Mouse (Mus musculus) CD8-positive naive resting alpha-beta T cell, adult 2 months (primary cell): ENCODE data around the gene Pax4.

Experiments
- DNase-seq, 2 experiments: peaks; one replicate each; pipeline ENCODE4 v3.0.0; 2022; ENCODE audit warnings: low read depth in 2 of 2, low spot score in 2 of 2

Pax4 gene

DNA sequence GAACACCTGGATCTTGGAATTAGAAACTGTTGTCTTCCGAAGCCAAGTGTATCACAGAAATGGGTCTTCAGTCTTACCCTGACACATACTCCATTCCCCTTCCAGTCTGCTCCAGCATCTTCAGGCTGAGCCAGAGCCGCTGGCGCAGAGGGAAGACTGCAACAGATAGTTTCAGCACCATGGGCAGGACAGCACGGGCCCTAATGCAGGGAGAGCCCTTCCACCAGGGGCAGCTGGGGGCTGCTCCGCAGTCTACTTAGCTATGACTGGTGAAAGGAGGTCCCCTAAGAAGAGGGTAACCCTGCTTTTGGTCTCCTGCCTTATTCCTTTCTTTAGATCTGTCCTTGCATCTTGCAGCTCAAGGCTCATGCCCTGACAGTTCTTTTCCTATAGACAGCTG lies 1.3 kb upstream of the Pax4 start:
- DNase-seq = no peak

DNA sequence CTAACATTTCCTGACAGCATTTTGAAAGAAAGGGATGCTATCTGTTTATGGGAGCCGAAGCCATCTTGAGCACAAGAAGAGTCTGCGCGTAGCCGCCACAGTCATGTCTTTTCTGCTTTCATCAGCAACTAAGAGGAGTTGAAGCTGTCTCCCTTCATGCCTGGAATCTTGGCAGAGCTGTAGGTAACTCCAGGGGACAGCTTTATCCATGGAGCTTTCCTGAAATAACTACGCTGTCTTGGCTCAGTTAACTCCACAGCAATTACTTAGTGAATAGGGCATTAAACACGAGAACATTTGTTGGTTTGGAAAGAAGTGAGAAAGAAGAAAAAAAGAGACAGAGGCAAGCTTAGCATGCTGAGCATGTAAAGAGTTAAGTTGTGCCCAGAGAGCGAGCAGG lies 1.2 kb downstream of the Pax4 start:
- DNase-seq = no peak

DNA sequence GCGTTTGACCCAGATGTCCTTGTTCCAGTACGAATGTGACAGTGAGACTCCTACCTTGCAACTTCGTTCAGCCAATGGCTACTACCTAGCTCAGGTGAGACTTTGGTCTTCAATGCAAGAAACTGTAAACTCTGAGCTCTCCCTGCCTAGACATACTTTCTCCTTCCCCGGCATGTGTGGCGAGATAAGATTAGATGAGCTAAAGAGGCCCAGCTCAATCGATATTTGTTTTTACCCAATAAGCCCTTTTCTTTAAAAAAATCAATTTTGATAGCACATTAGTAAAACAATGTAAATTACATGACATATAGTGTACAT lies 17.7 kb downstream of the Pax4 start:
- no peak for DNase-seq

DNA sequence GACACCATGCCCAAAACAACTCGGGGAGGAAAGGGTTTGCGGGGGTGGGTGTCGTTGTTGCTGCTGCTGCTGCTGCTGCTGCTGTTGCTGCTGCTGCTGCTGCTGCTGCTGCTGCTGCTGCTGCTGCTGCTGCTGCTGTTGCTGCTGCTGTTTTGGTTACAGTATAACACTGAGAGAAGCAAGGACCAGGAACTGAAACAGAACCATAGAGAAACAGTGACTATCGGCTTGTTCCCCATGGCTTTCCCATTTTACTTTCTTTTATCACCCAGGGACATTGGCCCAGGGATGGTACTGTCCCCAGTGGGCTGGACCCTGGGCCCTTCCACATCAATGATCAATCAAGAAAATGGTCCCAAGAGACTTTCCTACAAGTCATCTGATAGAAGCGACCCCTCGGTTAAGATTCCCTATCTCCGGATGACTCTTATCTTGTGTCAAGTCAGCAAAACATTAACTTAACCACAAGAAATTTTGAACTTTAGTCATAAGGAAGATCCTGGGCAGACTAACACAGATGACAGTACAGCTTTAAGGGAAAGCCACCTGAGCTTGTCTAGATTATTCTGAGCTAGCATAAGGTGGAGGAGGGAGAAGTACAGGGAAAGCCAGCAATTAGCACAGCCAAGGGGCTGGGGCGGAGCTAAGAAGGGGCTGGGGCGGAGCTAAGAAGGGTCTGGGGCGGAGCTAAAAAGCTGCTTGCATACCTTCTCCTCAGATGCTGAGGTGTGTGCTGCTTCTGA lies 18.2 kb downstream of the Pax4 start:
- DNase-seq = no peak

DNA sequence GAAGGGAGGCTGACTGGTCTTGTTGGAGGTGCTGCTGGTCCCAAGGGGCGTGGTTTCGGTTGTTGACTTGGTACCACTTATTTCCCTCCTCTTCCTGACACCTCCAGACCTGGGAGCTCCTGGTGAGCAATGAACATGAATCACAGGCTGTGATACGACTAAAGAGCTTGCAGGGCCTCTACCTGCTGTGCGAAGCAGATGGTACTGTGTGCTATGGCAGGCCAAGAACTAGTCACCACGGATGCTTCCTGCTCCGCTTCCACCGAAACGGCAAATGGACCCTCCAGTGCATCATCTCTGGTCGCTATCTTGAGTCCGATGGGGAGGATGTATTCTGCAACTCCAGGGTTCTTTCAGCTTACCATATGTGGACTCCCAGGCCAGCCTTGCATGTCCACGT lies 19.3 kb downstream of the Pax4 start:
- no peak for DNase-seq

DNA sequence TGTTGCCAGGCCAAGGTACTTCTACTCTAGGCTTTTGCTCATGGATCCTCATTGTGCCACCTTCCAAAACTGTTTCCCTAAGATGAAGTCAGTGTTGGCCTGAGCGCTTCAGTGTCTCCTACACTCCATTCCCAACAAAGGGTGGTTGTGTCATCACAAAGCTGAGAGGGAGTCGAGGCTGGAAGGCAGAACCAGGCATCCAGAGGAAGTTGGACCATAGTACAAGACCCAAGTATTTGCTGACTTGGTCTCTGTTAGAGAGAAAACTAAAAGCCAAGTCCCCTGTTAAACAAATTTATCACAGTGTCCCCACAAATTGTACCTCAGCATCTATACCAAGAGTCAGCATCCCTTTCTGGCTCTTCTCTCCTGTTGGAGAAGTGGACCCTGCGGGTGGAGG lies 20.9 kb downstream of the Pax4 start, which contains the start of gene Gcc1:
Gene Gcc1, minus strand, starts transcription at position 101 of the 400 bp plus-strand sequence.
- DNase-seq = no peak

DNA sequence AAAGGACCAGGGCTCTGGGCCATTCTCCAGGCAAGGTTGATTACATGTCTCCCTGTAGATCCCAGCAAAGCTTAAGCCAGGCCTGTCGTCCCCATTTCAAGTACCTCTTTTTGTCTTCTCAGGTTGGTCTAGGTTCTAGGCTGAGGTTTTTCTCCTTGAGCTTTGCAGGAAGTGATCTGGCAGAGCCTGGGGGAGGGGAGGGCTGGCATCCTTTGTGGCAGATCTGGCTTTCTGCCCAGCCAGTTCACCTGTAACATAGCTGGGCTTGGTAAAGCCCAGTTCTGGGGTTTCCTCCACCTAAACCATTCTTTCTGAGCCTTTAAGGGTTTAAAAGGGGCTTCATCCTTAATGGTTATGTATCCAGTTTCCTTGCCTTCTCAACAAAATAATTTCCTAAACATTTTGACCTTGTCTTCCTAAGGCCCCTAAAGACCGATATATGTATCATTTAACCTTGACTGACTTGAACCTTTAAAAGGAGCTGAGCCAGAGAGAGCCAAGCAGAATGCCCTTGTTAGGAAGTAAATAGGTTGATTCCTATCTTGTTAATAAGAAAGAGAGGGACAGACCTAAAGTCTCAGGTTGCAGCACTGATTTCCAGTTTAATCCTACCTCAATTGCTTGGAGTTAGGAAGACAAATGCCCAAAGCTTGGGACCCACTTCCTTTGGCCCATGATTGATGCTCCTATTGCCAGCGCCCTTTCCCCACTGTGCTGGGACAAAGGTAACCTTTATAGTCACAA lies 21.9 kb downstream of the Pax4 start, which contains the start of gene Fscn3:
Gene Fscn3, plus strand, starts transcription at position 694 of the 744 bp plus-strand sequence.
- DNase-seq = peak; percentile 18 to 34

DNA sequence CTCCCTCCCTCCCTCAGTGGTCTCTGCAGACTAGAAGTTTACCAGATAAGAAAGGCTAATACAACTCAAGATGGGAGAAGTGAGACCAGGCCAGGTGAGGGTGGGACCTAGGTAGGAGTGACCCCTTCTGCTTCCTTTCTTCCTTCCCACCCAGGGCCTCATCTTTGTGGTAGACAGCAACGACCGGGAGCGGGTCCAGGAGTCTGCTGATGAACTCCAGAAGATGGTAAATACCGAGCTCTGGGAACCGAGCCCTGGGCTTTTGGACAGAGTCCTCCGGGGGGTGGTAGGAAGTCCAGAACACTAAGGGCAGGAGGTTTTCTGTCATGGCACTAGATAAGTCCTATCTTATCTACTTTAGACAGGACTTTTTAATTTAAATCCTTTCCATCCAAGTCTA lies 24.1 kb downstream of the Pax4 start:
- DNase-seq = no peak

DNA sequence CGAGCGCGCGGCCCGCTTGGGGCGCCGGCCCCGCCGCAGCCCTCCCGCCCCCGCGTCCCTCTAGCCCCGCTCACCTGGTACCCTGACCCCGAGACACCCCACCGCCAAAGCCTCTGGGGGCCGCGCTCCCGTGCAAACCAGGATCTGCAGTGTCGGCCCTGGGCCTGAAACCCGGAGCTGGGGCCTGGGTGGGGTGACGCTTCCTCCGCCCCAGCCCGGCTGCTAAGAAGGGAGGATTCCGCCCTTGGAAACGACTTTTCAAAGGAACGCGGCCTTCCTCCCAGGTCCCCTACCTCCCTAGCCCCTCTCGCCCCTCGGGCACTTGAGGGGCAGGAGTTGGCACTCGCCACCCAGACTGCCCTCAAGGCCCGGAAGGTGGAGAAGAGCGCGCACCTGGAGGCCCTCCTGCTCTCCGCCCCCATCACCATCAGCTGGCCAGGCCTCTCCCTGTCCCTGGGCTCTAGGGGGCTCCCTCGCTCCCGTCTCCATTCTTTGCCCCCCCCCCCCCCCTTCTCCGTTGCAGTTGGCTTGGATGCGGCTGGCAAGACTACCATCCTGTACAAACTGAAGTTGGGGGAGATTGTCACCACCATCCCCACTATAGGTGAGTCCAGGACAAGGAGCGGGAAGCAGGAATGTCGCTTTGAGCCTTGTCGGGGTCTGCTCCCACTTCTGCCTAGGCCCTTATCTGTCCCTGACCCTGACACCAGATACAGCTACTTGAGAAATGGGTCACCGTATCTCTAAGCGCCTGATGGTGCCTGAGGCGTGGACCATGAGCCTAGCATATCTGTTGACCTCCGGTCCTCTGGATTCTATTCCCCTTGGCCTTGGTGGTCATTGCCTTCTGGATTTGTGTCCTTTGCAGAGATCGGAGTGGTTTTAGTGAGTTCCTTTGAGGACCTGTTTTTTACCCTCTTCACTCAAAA lies 25.1 kb downstream of the Pax4 start:
- peak; percentile 24 to 47 for DNase-seq

DNA sequence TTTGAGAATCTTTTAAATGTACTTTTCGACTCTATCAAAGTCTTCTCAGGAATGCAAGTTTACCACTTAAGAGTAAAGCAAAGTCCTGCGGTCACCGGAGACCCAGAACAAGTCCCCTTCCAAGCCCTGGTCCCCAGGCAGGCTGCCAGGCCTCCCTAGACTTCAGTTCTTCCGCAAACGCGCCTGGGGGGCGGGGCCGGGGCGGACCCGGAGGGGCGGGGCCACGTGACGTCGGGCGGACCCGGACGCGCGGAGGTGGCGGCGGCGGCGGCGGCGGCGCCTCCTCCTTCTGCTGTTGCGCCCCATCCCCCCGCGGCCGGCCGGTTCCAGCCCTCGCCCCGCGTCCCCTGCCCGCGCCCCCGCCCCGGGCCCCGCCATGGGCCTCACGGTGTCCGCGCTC lies 25.8 kb downstream of the Pax4 start, which contains the start of gene Arf5:
Gene Arf5, plus strand, starts transcription at position 248 of the 400 bp plus-strand sequence.
- DNase-seq = peak; percentile 88 to 93

DNA sequence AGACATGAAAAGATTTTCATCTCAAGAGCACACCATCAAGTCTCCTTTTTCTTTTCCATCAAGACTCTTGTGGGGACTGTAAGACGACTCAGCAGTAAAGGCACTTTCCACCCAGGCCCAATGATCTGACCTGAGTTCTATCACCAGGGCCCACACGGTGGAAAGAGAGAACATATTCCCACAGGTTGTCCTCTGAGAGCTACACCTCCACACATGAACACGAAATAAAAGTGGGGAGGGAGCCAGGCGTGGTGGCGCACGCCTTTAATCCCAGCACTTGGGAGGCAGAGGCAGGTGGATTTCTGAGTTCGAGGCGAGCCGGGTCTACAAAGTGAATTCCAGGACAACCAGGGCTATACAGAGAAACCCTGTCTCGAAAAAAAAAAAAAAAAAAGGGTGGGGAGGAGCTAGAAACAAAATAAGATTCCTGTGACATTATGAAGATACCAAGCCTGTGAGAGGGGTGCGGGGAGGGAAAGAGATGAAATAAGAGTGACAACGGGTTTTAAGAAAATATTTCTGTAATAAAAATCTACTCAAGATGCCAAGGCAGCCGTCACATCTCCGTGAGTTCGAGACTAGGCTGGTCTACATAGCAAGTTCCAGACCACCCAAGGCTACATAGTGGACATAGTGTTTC lies 26.4 kb downstream of the Pax4 start:
- no peak for DNase-seq

DNA sequence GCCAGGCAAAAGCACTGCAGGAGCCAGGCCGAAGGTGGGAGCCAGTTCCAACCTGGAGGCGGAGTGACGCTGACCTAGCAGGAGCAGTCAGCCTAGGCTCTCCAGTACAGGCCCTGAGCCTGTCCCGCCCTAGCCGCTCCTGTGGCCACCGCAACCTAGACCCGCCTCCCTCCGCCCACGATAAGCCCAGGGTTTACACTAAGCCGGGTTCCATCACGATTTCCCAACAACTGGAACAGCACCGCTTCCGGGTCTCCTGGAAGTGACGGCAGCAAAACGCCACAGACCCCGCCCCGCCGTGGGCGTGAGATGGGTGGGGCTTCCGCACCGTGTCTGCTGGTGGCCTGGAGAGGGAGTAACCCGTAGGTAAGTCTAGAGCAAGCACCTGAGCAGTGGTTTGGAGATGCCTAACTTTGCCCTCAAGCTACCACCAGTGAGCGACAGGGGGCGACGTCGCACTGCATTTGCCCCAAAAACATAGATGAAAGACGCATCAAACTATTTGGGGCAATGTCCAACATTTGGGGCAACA lies 27.6 kb downstream of the Pax4 start:
- DNase-seq = peak; percentile 96 to 98

DNA sequence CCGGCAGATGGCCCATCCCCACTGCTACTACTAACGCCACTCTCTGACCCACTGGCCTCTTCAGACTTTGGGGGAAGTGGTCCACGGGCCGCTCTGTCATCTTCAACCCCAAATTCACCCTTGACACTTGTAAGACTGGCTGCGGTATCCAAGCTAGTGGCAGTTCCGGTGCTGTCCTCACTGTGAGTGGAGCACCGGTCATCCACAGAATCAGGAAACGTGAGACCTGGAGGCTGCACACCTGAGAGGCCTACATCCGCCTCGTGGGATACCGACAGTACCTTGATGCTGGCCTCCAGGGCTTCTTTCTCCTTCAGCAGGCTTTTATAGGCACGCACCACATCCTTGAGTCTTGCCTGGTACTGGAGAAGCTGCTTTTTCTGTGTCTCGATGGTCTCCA lies 28.3 kb downstream of the Pax4 start:
- no peak for DNase-seq

DNA sequence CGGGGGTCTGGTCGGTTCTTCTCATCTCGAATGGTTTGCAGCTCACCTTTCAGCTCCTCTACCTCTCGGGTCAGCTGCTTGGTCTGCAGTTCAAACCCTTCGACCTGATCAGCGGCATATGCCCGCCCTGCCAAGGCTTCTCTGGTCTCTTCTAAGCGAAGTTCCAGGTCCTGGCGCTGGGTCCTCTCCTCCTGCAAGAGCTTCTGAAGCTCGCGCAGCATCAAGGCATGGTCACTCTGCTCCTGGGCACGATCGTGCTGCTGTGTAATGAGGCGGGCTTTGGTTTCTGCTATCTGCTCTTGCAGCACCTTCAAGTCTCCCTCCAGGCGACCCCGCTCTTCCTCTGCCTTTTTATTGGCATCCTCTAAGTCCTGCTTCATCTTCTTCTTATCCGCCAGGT lies 28.8 kb downstream of the Pax4 start:
- DNase-seq = no peak

DNA sequence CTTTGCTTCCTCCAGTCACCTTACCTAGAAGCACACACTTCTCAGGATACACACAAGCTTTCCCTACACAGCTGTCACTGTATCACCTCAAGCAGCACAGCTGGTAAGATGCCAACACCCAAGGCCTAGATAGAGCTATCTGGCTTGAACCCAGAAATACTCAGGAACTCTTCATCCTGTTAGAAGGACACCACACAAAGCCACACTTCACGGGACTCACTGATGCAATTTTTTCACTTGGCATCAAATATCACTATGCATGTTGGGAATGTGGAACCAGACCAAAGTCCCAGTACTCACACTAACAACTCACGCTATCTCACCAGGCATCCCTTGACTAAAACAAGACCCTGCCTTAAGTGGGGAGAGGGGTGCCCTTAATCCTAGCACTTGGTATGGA lies 29.5 kb downstream of the Pax4 start:
- no peak for DNase-seq

DNA sequence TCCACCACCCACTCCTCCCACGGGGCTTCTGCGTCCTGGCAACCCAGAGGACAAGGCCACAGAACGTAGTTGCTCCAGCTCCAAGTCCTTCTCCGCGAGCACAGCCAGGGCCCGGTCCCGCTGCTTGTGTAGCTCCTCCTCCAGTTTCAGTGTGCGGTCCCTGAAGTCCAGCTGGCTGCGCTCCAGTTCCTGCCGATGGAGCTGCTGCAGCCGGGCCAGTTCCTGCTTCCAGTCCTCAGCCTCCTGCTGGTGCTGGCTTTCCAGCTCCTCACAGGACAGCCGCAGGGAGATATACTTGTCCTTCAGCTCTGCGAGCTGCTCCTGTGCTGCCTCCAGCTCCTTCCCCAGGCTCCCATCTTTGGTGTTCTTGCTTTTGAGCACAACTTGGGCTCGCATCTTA lies 30.7 kb downstream of the Pax4 start:
- DNase-seq = no peak

DNA sequence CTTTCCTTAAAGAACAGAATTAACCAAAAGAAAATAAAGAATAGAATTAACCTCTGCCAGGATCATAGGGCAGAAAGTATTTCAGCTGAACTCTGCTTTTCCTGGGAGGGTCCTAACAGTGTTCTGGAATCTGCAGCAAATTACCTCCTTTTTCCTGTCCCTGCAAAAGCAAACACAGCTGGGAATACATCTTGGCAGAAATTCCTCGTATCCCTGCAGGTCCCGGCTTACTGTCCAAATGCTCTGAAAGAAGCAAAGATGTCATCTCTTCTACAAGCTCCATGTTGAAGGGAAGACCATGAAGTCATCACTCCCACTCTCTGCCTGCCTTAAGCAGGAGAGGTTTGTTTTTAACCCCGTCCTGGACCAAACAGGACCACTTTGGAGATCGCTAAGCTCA lies 32.2 kb downstream of the Pax4 start:
- DNase-seq = no peak

DNA sequence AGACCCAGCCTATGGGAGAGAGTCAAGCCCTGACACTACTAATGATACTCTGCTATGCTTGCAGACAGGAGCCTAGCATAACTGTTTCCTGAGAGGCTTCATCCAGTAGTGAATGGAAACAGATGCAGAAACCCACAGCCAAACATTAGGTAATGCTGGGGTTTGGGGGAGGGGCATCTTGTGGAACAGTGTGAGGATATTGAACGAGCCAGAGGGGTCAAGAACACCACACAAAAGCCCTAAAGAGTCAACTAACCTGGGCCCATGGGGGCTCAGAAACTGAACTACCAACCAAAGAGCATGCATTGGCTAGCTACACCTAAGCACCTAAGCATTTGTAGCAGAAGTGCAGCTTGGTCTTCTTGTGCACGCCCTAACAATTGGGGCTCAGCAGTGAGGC lies 37.9 kb downstream of the Pax4 start:
- no peak for DNase-seq

DNA sequence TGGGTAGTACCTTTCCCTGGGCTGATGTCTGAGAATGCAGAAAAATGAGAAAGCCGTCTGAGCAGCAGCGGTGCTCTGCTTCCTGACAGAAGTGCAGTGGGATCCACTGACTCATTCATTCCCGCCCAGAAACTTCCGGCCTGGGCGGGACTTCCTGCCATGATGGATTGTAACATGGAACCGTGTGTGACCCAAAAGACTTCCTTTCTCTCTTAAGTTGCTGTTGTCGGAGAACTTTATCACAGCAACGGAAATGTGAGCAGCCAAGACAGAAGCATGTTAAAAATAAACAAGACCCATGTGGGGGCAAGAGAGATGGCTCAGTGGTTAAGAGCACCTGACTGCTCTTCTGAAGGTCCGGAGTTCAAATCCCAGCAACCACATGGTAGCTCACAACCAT lies 39.1 kb downstream of the Pax4 start:
- DNase-seq = peak in 1 of 2 experiments; percentile 19

DNA sequence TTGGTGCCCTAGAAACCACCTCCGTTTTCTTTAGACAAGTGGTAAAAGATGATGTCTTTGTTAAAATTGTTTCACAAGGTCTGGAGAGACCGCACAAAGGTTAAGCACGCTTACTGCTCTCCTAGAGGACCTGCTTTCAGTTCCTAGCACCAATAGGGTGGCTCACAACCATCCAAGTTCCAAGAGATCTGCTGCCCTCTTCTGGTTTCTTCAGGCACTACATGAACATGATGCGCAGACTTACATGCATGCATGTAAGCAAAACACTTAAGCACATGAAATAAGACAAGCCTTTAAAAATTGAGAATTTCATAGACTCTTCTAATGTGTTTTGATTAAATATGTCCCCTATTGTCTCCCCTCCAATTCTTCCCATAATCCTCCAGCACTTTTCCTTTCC lies 49.4 kb downstream of the Pax4 start:
- DNase-seq = no peak

DNA sequence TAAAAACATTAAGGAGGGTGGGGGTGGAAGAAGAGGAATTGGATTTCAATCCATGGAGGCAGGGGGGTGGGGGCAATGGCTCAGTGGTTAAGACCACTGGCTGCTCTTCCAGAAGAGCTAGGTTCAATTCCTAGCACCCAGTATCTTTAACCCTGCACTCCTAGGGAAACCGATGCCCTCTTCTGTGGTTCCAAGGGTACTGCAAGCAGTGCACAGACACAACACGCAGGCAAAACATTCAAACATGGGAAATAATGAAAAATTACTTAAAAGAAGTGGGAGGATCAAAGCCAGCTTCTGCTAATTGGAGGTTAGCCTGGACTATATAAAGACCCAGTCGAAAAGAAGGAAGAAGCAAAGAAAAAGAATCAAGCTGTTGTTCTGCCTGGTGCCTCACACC lies 50.4 kb downstream of the Pax4 start:
- no peak for DNase-seq
